Mouse (Mus musculus) limb, embryonic 11.5 days (tissue): Measurements from ENCODE around the gene Pkib. TPM values are rescaled to one million over a fixed set of nuclear protein-coding genes. Genes with fewer than 3 reads are reported as not detected.

Source experiments
- ATAC-seq: fragments of 200-750 bp; cut with Nextera tagmentation; 2 replicates; pipeline ENCODE4 v1.8.0; 2017; ENCODE audit warnings: low read depth; ENCODE audit not compliant: insufficient number of reproducible peaks, low FRiP score, low TSS enrichment
- DNase-seq: peaks from one replicate; pipeline ENCODE4 v3.0.0-alpha.2; 2015; ENCODE audit warnings: low spot score
- H3K27ac ChIP-seq: fragments of 300-500 bp; sonication (generic); replicated peaks from 2 replicates; pipeline ENCODE4 v1.5.1; 2014; ENCODE audit warnings: low read depth, mild to moderate bottlenecking, low read length
- H3K27me3 ChIP-seq: fragments of 300-500 bp; sonication (generic); 2 replicates; pipeline ENCODE4 v1.6.1; 2014; ENCODE audit warnings: mild to moderate bottlenecking, low read length, mixed read lengths; ENCODE audit not compliant: control insufficient read depth, insufficient read depth
- H3K36me3 ChIP-seq: fragments of 300-500 bp; sonication (generic); 2 replicates; pipeline ENCODE4 v1.6.1; 2014; ENCODE audit warnings: mild to moderate bottlenecking, low read length, moderate library complexity, mixed read lengths; ENCODE audit not compliant: control insufficient read depth, insufficient read depth
- H3K4me1 ChIP-seq: fragments of 300-500 bp; sonication (generic); 2 replicates; pipeline ENCODE4 v1.6.1; 2014; ENCODE audit warnings: low read length, mixed read lengths; ENCODE audit not compliant: control insufficient read depth, insufficient read depth
- H3K4me2 ChIP-seq: fragments of 300-500 bp; sonication (generic); 2 replicates; pipeline ENCODE4 v1.6.1; 2014; ENCODE audit warnings: low read depth, mild to moderate bottlenecking, moderate library complexity; ENCODE audit not compliant: severe bottlenecking
- H3K4me3 ChIP-seq: fragments of 300-500 bp; sonication (generic); 2 replicates; pipeline ENCODE4 v1.5.1; 2014; ENCODE audit warnings: low read depth, low read length
- H3K9ac ChIP-seq: fragments of 300-500 bp; sonication (generic); 2 replicates; pipeline ENCODE4 v1.6.1; 2014; ENCODE audit warnings: mild to moderate bottlenecking, low read length
- H3K9me3 ChIP-seq: fragments of 300-500 bp; sonication (generic); 2 replicates; pipeline ENCODE4 v1.6.1; 2016; ENCODE audit warnings: low read length; ENCODE audit not compliant: control insufficient read depth
- WGBS: fragments of 180-500 bp; shearing (Covaris S2); extraction: QIAGEN DNeasy Blood & Tissue Kit; methylation state at CpG from one replicate; pipeline ENCODE4 v1.1.7; 2014; 5-methylcytosine and 5-hydroxymethylcytosine counted together
- polyA plus RNA-seq: library from polyadenylated mRNA; unstranded; fragments of >200 nt; fragmentation: Nextera tagmentation; extraction: Ambion mirVana; gene quantifications from 2 replicates; pipeline ENCODE4 v1.2.1, GENCODE M21; 2014

The Pkib gene
- polyA plus RNA-seq, 1 experiment from 2014 or later, result 0.17 TPM

DNA sequence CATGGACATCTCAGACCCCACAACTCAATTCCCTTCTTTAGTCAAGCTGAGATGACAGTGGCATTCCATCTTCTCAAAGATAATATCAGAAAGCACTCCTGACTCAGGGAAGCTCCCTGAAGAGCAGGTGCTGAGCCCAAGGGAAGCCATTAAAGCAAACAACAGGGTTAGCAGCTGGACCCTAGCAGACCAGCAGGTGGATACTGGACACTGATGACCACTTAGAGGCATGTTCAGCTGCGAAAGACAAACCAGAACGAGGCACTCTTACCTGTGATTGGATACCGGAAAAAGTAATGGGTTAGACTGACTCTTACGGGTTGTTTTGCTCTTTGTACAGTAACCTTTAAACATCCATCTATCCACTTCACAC lies 1.1 kb downstream of the Pkib start:
- H3K36me3 ChIP-seq, result no peaks in the 10 kb centered on the region
- H3K4me2 ChIP-seq, result no peak overlapping the region
- no peak overlapping the region for H3K27ac ChIP-seq
- H3K4me1 ChIP-seq, result 0 out of 2 replicates have a peak, but pooled peaks cover 2% of the 10 kb centered on the region
- DNase-seq (no peak), ATAC-seq (no peak)
- peaks cover 8% of the 10 kb centered on the region; the same call in 1 of the 2 replicates for H3K27me3 ChIP-seq
- no peaks in the 10 kb centered on the region; the same call in 1 of the 2 replicates for H3K9me3 ChIP-seq
- H3K4me3 ChIP-seq, result no peak overlapping the region
- WGBS, result 81% methylated on average over 4 of the region's 4 CpGs
- H3K9ac ChIP-seq, result no peak overlapping the region

- WGBS, result 78% methylated on average over 4 of the region's 4 CpGs
- Histone ChIP-seq H3K36me3 (no peaks in the 10 kb centered on the region), H3K4me3 (no peak overlapping the region), H3K9me3 (no peaks in the 10 kb centered on the region), H3K4me1 (0 out of 2 replicates have a peak, but pooled peaks cover 2% of the 10 kb centered on the region), H3K9ac (no peak overlapping the region), H3K27ac (no peak overlapping the region), H3K27me3 (peaks cover 8% of the 10 kb centered on the region; the same call in 1 of the 2 replicates), H3K4me2 (no peak overlapping the region)
- ATAC-seq (no peak), DNase-seq (no peak)
These were observed 5.2 kb downstream of the Pkib start for GRCm38 (mm10) chr10:57636970-57637369.

DNA sequence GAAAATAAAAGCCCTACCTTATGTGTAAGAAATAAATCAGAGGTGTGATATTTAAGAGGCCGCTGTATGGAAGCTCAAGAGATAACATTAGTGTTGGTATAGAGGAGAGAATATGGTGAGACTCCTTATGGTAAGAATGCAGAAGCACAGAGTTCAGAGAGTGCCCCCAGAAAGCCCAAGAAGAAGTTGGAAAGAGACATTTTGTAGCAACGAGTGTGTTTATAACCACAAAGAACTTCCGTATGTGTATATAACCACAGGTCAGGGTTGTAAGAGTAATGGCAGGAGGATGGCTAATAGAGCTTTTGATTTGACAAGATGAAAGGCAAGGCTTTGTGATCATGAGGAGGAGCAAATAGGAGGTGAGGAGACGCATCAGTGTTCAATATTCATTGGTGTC lies 6.5 kb downstream of the Pkib start:
- Histone ChIP-seq H3K9ac (no peak overlapping the region), H3K4me3 (no peak overlapping the region), H3K27ac (no peak overlapping the region), H3K4me2 (no peak overlapping the region), H3K9me3 (no peaks in the 10 kb centered on the region), H3K4me1 (no peaks in the 10 kb centered on the region), H3K27me3 (no peaks in the 10 kb centered on the region), H3K36me3 (no peaks in the 10 kb centered on the region)
- WGBS, result 77% methylated on average over 4 of the region's 4 CpGs
- ATAC-seq (no peak), DNase-seq (no peak)

- no peaks in the 10 kb centered on the region for H3K4me1 ChIP-seq
- H3K9ac ChIP-seq, result no peak overlapping the region
- ATAC-seq, result no peak
- WGBS, result 69% methylated on average over 3 of the region's 3 CpGs
- no peak overlapping the region for H3K4me2 ChIP-seq
- DNase-seq, result no peak
- no peaks in the 10 kb centered on the region for H3K9me3 ChIP-seq
- H3K27ac ChIP-seq, result no peak overlapping the region
- H3K36me3 ChIP-seq, result no peaks in the 10 kb centered on the region
- H3K4me3 ChIP-seq, result no peak overlapping the region
- H3K27me3 ChIP-seq, result no peaks in the 10 kb centered on the region
These were observed 7.8 kb downstream of the Pkib start for GRCm38 (mm10) chr10:57639540-57639939.

DNA sequence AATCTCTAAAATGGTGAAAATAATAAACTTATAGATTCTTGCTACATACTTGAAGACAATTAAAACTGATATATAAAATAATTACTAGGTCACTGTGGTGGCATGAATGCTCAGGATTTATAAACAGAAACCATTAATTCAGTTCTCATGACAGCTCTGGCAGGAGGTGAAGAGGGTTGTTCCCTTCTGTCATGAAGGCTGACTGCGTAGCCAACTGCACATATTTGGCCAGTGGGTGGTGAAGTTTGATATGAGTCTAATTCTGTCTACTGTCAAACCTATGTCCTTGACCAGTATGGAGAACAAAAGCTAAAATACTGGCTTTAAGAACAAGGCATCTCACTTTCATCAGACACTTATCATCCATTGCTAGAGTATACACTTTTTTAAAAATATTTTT lies 21.5 kb downstream of the Pkib start:
- H3K4me3 ChIP-seq, result no peak overlapping the region
- H3K9ac ChIP-seq, result no peak overlapping the region
- H3K27me3 ChIP-seq, result no peaks in the 10 kb centered on the region
- no peak for DNase-seq
- H3K36me3 ChIP-seq, result no peaks in the 10 kb centered on the region
- no peaks in the 10 kb centered on the region for H3K4me1 ChIP-seq
- H3K27ac ChIP-seq, result no peak overlapping the region
- no peaks in the 10 kb centered on the region for H3K9me3 ChIP-seq
- no peak overlapping the region for H3K4me2 ChIP-seq
- WGBS, result 97% methylated on average over 1 of the region's 1 CpGs
- no peak for ATAC-seq

DNA sequence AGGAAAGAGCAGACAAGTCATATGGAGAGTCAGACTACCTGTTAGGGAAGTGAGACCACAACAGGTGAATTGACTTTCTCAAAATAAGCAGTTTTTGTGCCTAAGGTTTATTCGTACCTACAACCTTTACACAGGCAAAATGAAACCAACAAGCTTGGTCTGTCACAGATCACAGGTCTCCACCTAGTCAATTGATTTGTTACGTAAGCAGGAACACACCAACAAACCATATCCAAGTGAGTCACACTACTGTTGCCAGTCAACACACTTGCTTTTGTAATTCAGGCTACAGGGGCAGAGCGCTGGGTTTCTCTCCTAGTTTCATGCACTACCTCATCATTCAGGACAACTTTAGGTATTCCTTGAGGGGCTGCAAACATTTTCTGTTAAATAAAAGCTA lies 28.7 kb downstream of the Pkib start:
- no peak overlapping the region for H3K4me3 ChIP-seq
- DNase-seq (no peak), ATAC-seq (no peak)
- H3K4me2 ChIP-seq, result no peak overlapping the region
- H3K9ac ChIP-seq, result no peak overlapping the region
- H3K9me3 ChIP-seq, result no peaks in the 10 kb centered on the region
- no peaks in the 10 kb centered on the region for H3K4me1 ChIP-seq
- H3K36me3 ChIP-seq, result no peaks in the 10 kb centered on the region
- 91% methylated on average over 3 of the region's 3 CpGs for WGBS
- no peak overlapping the region for H3K27ac ChIP-seq
- no peaks in the 10 kb centered on the region for H3K27me3 ChIP-seq

DNA sequence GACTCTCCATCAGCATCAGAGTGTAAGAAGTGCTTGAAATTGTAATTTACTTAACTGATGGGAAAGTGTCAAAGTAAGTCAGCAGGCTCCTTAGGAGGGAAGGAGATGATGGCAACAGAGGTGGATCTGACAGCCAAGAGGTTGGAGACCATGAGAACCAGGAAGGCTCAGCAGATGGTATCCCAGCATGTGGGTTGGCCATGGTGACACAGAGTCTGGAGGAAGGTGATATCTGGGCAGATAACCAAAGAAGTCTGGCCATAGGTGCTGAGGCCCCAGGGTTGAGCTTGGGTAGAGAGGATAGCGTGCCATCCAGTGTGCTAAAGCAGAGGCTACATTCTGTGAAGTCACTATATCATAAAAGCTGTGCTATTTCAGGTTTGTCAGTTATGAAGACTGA lies 32.0 kb downstream of the Pkib start:
- no peak for DNase-seq
- Histone ChIP-seq H3K36me3 (no peaks in the 10 kb centered on the region), H3K27me3 (no peaks in the 10 kb centered on the region), H3K27ac (no peak overlapping the region), H3K9me3 (no peaks in the 10 kb centered on the region), H3K4me2 (no peak overlapping the region), H3K9ac (no peak overlapping the region), H3K4me3 (no peak overlapping the region), H3K4me1 (no peaks in the 10 kb centered on the region)
- ATAC-seq, result no peak
- 81% methylated on average over 1 of the region's 1 CpGs for WGBS

GRCm38 (mm10) chr10:57664253-57664652 lies 32.5 kb downstream of the Pkib start:
- Histone ChIP-seq H3K4me2 (no peak overlapping the region), H3K36me3 (no peaks in the 10 kb centered on the region), H3K4me1 (no peaks in the 10 kb centered on the region), H3K27ac (no peak overlapping the region), H3K9me3 (no peaks in the 10 kb centered on the region), H3K9ac (no peak overlapping the region), H3K27me3 (no peaks in the 10 kb centered on the region), H3K4me3 (no peak overlapping the region)
- ATAC-seq (no peak), DNase-seq (no peak)
- 92% methylated on average over 2 of the region's 2 CpGs for WGBS

GRCm38 (mm10) chr10:57675740-57676139 lies 44.0 kb downstream of the Pkib start:
- H3K27ac ChIP-seq, result no peak overlapping the region
- H3K9ac ChIP-seq, result no peak overlapping the region
- H3K36me3 ChIP-seq, result no peaks in the 10 kb centered on the region
- H3K27me3 ChIP-seq, result no peaks in the 10 kb centered on the region
- H3K4me1 ChIP-seq, result no peaks in the 10 kb centered on the region
- H3K4me2 ChIP-seq, result no peak overlapping the region
- no peak for ATAC-seq
- no peaks in the 10 kb centered on the region for H3K9me3 ChIP-seq
- DNase-seq, result no peak
- no peak overlapping the region for H3K4me3 ChIP-seq
